Comparison of ENCODE assay signal across 11 mouse cellular contexts in the genomic region with DNA sequence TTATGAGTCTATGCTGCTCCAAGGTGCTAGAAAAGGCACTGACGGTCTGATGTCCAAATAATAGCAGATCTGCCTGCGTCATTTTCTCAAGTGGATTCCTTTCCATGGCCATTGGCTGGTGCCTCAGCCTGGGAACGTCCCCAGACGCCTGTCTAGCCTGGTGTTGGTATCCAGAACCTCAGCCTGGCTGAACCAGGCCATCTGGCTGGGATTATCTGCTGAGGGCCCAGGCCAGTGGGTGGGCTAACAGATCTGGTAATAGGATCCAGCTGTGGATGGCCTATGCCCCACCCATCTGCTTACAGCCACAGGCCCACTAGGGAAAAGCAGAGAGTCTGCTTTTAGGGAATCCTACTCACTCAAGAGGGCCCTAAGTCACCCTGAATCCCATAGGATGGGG. TPM values are rescaled to one million over a fixed set of nuclear protein-coding genes. Genes with fewer than 3 reads are reported as not detected.
A peak's percentile ranks its signal among the peaks of the same experiment; 100 is the strongest.
DNase-seq lines count a peak whose midpoint lies in the region; ATAC-seq lines count a peak whose summit lies in the region.
"Had no signal": no experiment of that assay in that cellular context is flagged by ENCODE, and none has a peak within 500 bp of the region (broad histone marks: within the 10 kb centered on the region; RNA-seq: fewer than 3 reads in every experiment).

No protein-coding gene starts in this region.

- H3K4me2 ChIP-seq in kidney, embryonic 15.5 days = no peak overlapping the region
- no peak overlapping the region for H3K4me2 ChIP-seq in kidney, embryonic 14.5 days (replicated peaks; ENCODE audit: low read depth, low read length)

- peaks cover 16% of the 10 kb centered on the region for H3K27me3 ChIP-seq in kidney, embryonic 15.5 days
- H3K27me3 ChIP-seq in kidney, embryonic 14.5 days (ENCODE audit: control insufficient read depth, insufficient read depth, low read length) = no peaks in the 10 kb centered on the region

- H3K27ac ChIP-seq in kidney, embryonic 15.5 days = no peak overlapping the region
- H3K27ac ChIP-seq in kidney, embryonic 14.5 days (ENCODE audit: low read depth, low read length) = no peak overlapping the region

- no peaks in the 10 kb centered on the region for H3K9me3 ChIP-seq in kidney, embryonic 15.5 days (replicated peaks)
- H3K9me3 ChIP-seq in kidney, embryonic 14.5 days (ENCODE audit: control insufficient read depth, low read length) = no peaks in the 10 kb centered on the region

- no peak overlapping the region for H3K4me3 ChIP-seq in kidney, embryonic 15.5 days (replicated peaks)
- no peak overlapping the region for H3K4me3 ChIP-seq in kidney, embryonic 14.5 days (ENCODE audit: low read length)

- H3K4me1 ChIP-seq in kidney, embryonic 15.5 days = peaks cover 39% of the 10 kb centered on the region
- H3K4me1 ChIP-seq in kidney, embryonic 14.5 days (ENCODE audit: control insufficient read depth, insufficient read depth, low read length) = peaks cover 13% of the 10 kb centered on the region

- H3K36me3 ChIP-seq in kidney, embryonic 15.5 days = no peaks in the 10 kb centered on the region
- H3K36me3 ChIP-seq in kidney, embryonic 14.5 days (ENCODE audit: control insufficient read depth, insufficient read depth, low read length) = no peaks in the 10 kb centered on the region

- ATAC-seq in kidney, embryonic 15.5 days (replicated peaks; ENCODE audit: low FRiP score) = 0 out of 2 replicates have a peak, but pooled peaks have one; percentile 40
- no peak for ATAC-seq in kidney, embryonic 14.5 days (ENCODE audit: low FRiP score, low TSS enrichment)
- ATAC-seq: CD4-positive, CD25-positive, alpha-beta regulatory T cell, adult 4 months had no signal

- no peak overlapping the region for H3K9ac ChIP-seq in kidney, embryonic 15.5 days
- H3K9ac ChIP-seq in kidney, embryonic 14.5 days (ENCODE audit: low read depth, low read length) = no peak overlapping the region

- DNase-seq in embryo, embryonic 11.5 days (ENCODE audit: low read depth, low spot score) = peak; percentile 37
- peak; percentile 58 to 59 for DNase-seq in heart, postnatal 14 days
- peak; percentile 69 for DNase-seq in mesoderm, embryonic 11.5 days (ENCODE audit: low read depth, low spot score)
- DNase-seq in adrenal gland, adult 2 months = no peak
- DNase-seq in right cerebral cortex, adult 18-20 months = no peak
- DNase-seq in natural killer cell, adult 2 months (ENCODE audit: low spot score in 2 of 2) = no peak
- DNase-seq: cerebellum, adult 11-12 months had no signal

- 47% methylated on average over 4 of the region's 4 CpGs for WGBS in kidney, embryonic 15.5 days
- 56% methylated on average over 4 of the region's 4 CpGs for WGBS in kidney, embryonic 14.5 days

- intact Hi-C loops in heart, postnatal 14 days (cut with DNase I) = no loop called here

RNA-seq across cellular contexts. Expression of gene Angpt4, which starts 10.6 kb away (rescaled TPM):
- polyA plus RNA-seq in kidney, embryonic 15.5 days (2015; fragmentation: Nextera tagmentation; extraction: Ambion mirVana) = 2.1 and 2.7 TPM in 2 replicates
- 1.0 and 1.1 TPM in 2 replicates for polyA plus RNA-seq in kidney, embryonic 14.5 days (2014; fragmentation: Nextera tagmentation; extraction: Ambion mirVana)
- under 1 TPM in 1 of 2 experiments, not detected in 1; 0.10 TPM for total RNA-seq in heart, postnatal 14 days (2021)
- total RNA-seq in adrenal gland, adult 2 months (2021) = 1 to 10 TPM in 1 of 2 experiments, under 1 TPM in 1; 0.63 to 1.6 TPM
- polyA plus RNA-seq in adrenal gland, adult 2 months (2012; rRNA removed) = 1.1 and 1.9 TPM in 2 replicates
- total RNA-seq: megakaryocyte progenitor cell, adult 5-6 weeks had no signal
- polyA plus RNA-seq: CD4-positive, CD25-positive, alpha-beta regulatory T cell, adult 4 months had no signal

RNA-seq across cellular contexts. Expression of gene Fam110a, which starts 58.4 kb away (rescaled TPM):
- 29.1 and 29.2 TPM in 2 replicates for polyA plus RNA-seq in kidney, embryonic 15.5 days (2015; fragmentation: Nextera tagmentation; extraction: Ambion mirVana)
- 19.7 and 29.9 TPM in 2 replicates for polyA plus RNA-seq in kidney, embryonic 14.5 days (2014; fragmentation: Nextera tagmentation; extraction: Ambion mirVana)
- 1 to 10 TPM; 5.2 to 5.6 TPM for total RNA-seq in heart, postnatal 14 days (2021)
- 10 to 100 TPM in 1 of 2 experiments, 1 to 10 TPM in 1; 8.5 to 11.3 TPM for total RNA-seq in adrenal gland, adult 2 months (2021)
- polyA plus RNA-seq in adrenal gland, adult 2 months (2012; rRNA removed) = 24.1 and 24.6 TPM in 2 replicates

Comparison
In these comparisons a context has a peak if more than half of its experiments do, and no peak if none do; other contexts are left out.
1. DNase-seq: peak in embryo, embryonic 11.5 days (single experiment), heart, postnatal 14 days (2 of 2) and mesoderm, embryonic 11.5 days (single experiment); none in adrenal gland, adult 2 months (single experiment), right cerebral cortex, adult 18-20 months (single experiment) and natural killer cell, adult 2 months (0 of 2).